Mouse (Mus musculus) spleen, adult 2 months (tissue): ENCODE data around the gene Dcaf4.

Source experiments
- CTCF ChIP-seq: fragments of 200-500 bp; IDR thresholded peaks from 2 replicates; pipeline ENCODE4 v1.5.1; 2011; ENCODE audit warnings: mild to moderate bottlenecking, inconsistent platforms; ENCODE audit not compliant: insufficient read depth, insufficient read length, insufficient replicate concordance; ENCODE audit errors: extremely low read depth
- POLR2A ChIP-seq: fragments of 200-500 bp; IDR thresholded peaks from 2 replicates; pipeline ENCODE4 v1.6.1; 2011; ENCODE audit warnings: low read depth, low read length, inconsistent platforms

GRCm38 (mm10) chr12:83531992-83532391 is 11.7 kb downstream of the Dcaf4 start:
- TF ChIP-seq POLR2A (no peak), CTCF (no peak)
